Mouse (Mus musculus): ENCODE results near the gene Itga7.
A peak's percentile ranks its signal among the peaks of the same experiment; 100 is the strongest.

Gene Itga7

GRCm38 (mm10) chr10:128911430-128911829, 22.2 kb upstream of the Itga7 start:
- DNase-seq (ENCODE audit: low spot score in 2 of 2) = no peak

- DNase-seq (ENCODE audit: low spot score in 2 of 2) = no peak
Measured at GRCm38 (mm10) chr10:128912268-128912667, 21.4 kb upstream of the Itga7 start.

- DNase-seq (ENCODE audit: low spot score in 2 of 2) = no peak
Measured at GRCm38 (mm10) chr10:128912791-128913190, 20.8 kb upstream of the Itga7 start.

- peak; percentile 76 to 86 for DNase-seq (ENCODE audit: low spot score in 2 of 2)
Measured at GRCm38 (mm10) chr10:128913219-128913618, 20.4 kb upstream of the Itga7 start.

- no peak for DNase-seq (ENCODE audit: low spot score in 2 of 2)
Measured at GRCm38 (mm10) chr10:128913696-128914095, 19.9 kb upstream of the Itga7 start.

GRCm38 (mm10) chr10:128915550-128915949, 18.1 kb upstream of the Itga7 start:
- DNase-seq (ENCODE audit: low spot score in 2 of 2) = no peak

- no peak for DNase-seq (ENCODE audit: low spot score in 2 of 2)
Measured at GRCm38 (mm10) chr10:128916665-128917064, 17.0 kb upstream of the Itga7 start.

GRCm38 (mm10) chr10:128917400-128917799, 16.2 kb upstream of the Itga7 start:
- no peak for DNase-seq (ENCODE audit: low spot score in 2 of 2)

- DNase-seq (ENCODE audit: low spot score in 2 of 2) = no peak
Measured at GRCm38 (mm10) chr10:128918246-128918645, 15.4 kb upstream of the Itga7 start.

GRCm38 (mm10) chr10:128919203-128919631, 14.4 kb upstream of the Itga7 start:
- no peak for DNase-seq (ENCODE audit: low spot score in 2 of 2)

GRCm38 (mm10) chr10:128919966-128920365, 13.7 kb upstream of the Itga7 start:
- no peak for DNase-seq (ENCODE audit: low spot score in 2 of 2)

GRCm38 (mm10) chr10:128920736-128921161, 12.9 kb upstream of the Itga7 start:
- DNase-seq (ENCODE audit: low spot score in 2 of 2) = no peak

GRCm38 (mm10) chr10:128921251-128921650, 12.4 kb upstream of the Itga7 start:
- DNase-seq (ENCODE audit: low spot score in 2 of 2) = no peak

- no peak for DNase-seq (ENCODE audit: low spot score in 2 of 2)
Measured at GRCm38 (mm10) chr10:128921883-128922821, 11.5 kb upstream of the Itga7 start.

GRCm38 (mm10) chr10:128922822-128923012, 10.9 kb upstream of the Itga7 start, which contains the start of gene Rdh5:
Rdh5 (minus strand) TSS chr10:128922888.
- DNase-seq (ENCODE audit: low spot score in 2 of 2) = no peak

- DNase-seq (ENCODE audit: low spot score in 2 of 2) = peak; percentile 90
Measured at GRCm38 (mm10) chr10:128923013-128923691, 10.5 kb upstream of the Itga7 start.

- no peak for DNase-seq (ENCODE audit: low spot score in 2 of 2)
Measured at GRCm38 (mm10) chr10:128923935-128924334, 9.7 kb upstream of the Itga7 start, which contains the start of gene Bloc1s1. Bloc1s1 (minus strand) TSS chr10:128924035.

GRCm38 (mm10) chr10:128928356-128928755, 5.3 kb upstream of the Itga7 start:
- no peak for DNase-seq (ENCODE audit: low spot score in 2 of 2)

GRCm38 (mm10) chr10:128929638-128930378, 3.8 kb upstream of the Itga7 start:
- no peak for DNase-seq (ENCODE audit: low spot score in 2 of 2)

GRCm38 (mm10) chr10:128931441-128931840, 2.2 kb upstream of the Itga7 start:
- no peak for DNase-seq (ENCODE audit: low spot score in 2 of 2)

- DNase-seq (ENCODE audit: low spot score in 2 of 2) = no peak
Measured at GRCm38 (mm10) chr10:128933976-128934721, 531 bp downstream of the Itga7 start.
